Mouse (Mus musculus): ENCODE data around the gene Zfp978. TPM values are rescaled to one million over a fixed set of nuclear protein-coding genes. Genes with fewer than 3 reads are reported as not detected.
"Not testable (repeated sequence)": the region's sequence is repeated elsewhere in the genome, so short reads cannot be mapped to it uniquely, and the experiment has no call there.

Gene Zfp978
- polyA plus RNA-seq, 1 experiment from 2014 or later, result not detected

DNA sequence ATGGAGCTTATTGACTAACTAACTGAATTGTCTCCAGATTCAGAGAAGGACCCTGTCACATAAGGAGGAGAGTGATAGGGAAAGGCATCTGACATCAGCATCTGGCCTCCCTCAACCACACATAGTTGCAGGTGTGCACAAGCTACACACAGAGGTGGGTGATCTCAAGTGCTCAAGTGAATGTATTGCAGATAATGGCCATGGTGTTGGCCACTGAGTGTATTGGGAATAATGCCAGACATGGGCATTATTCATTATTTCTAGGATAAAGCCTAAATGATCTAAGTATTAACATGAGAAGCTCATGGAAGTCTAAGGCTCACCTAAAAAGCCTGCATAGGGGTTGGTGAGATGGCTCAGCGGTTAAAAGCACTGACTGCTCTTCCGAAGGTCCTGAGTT, 10.6 kb upstream of the Zfp978 start:
- DNase-seq (ENCODE audit: low spot score), result peak; percentile 1

DNA sequence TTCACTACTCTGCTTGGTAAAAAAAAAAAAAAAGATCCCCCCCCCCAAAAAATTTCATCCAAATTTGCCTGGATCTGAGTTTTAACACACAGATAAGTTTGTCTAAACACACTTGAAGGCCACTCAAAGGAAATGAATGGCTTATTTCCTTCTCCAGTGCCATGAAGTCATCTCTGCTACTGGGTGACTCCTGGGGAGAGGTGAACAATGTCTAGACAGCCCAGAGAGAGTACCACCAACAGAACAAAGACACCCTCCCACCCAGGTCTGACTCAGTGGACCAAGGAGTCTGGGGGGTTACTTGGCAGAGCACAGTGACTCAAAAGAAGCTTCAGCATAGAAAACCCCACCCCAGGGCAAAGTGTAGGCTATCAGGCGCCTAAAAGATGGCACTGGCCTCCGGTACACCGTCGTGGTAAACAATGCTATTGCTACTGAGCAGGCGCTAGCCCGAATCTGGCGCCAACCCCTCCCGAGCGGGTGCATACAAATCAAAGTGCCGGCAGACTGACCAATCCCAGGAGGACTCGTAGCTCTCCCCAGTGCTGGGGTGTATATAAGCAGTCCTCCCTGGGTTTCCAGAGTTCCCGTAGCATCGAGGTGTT, 9.6 kb upstream of the Zfp978 start:
- peak; percentile 1 for DNase-seq (ENCODE audit: low spot score)

DNA sequence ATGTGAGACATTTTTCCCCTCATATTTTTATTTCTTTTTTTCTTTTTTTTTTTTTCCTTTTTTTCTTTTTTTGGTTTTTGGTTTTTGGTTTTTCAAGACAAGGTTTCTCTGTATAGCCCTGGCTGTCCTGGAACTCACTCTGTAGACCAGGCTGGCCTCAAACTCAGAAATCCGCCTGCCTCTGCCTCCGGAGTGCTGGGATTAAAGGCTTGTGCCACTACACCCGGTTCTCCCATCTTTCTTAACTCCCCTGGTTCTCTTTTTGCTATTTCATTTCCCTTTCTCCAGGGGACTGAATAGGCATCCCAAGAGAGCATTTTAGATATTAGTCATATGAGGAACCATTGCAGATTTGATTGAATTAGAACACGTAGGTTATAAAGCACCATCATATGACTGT, 7.5 kb upstream of the Zfp978 start:
- not testable (repeated sequence) for DNase-seq (ENCODE audit: low spot score)

DNA sequence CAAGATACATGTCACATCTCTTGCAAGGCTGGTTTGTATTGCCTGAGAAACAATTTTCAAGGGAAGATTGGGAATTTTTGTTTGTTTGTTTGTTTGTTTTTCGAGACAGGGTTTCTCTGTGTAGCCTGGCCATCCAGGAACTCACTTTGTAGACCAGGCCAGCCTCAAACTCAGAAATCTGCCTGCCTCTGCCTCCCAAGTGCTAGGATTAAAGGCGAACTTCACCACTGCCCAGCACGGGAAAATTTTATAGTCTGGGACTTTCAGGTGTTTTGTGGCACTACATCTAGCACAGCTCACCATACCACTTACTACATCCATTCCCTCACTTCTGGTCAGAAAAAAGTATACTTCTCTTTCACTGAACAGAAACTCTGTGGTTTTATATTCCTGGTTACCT, 5.1 kb upstream of the Zfp978 start:
- DNase-seq (ENCODE audit: low spot score), result not testable (repeated sequence)

DNA sequence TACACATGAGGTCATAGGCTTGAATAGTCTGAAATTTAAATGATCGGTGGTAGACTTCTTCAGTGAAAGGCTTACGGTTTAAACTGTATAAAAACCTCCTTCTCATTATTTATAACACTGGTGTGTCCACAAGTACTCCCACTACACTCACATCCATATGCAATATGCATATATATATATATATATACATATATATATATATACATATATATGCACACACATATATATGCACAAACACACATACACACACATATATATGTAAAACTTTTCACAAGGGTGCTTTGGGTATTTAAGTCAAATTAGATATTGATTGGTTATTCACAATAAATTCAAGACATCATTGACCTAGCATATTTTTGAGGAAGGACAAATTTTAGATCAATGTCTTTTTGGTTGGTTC, 3.9 kb upstream of the Zfp978 start:
- not testable (repeated sequence) for DNase-seq (ENCODE audit: low spot score)

DNA sequence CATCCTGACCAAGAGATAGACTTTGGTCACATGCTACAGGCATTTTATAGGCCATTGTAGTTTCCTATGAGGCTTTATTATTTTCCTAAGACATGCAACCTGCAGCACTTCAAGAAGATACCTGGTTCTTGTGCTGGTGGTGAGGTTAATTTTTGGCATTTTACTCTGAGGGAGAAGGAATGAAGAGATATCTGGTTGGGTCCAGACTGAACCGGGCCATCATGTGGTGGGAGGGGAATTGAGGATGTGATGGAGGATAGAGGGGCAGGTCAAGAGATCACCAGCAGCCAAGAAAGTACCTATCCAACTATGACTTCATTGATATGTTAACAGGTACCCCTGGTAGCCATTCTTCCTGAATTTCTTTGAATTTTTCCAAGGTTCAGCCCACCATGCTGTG, 769 bp downstream of the Zfp978 start:
- not testable (repeated sequence) for DNase-seq (ENCODE audit: low spot score)

DNA sequence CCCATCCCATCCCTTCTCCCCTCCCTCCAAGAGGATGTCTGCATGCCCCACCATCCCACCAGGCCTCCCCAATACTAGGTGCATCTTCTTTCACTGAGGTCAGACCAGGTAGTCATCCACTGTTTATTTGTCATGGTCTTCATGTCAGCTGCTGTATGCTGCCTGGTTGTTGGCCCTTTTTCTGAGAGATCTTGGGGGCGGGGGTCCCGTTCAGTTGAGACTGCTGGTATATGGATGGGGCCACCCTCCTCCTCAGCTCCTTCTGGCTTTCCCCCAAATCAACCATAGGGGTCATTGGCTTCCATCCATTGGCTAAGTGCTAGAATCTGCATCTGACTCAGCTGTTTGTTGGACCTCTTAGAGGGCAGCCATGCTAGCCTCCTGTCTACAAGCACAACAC, 8.5 kb downstream of the Zfp978 start:
- not testable (repeated sequence) for DNase-seq (ENCODE audit: low spot score)

DNA sequence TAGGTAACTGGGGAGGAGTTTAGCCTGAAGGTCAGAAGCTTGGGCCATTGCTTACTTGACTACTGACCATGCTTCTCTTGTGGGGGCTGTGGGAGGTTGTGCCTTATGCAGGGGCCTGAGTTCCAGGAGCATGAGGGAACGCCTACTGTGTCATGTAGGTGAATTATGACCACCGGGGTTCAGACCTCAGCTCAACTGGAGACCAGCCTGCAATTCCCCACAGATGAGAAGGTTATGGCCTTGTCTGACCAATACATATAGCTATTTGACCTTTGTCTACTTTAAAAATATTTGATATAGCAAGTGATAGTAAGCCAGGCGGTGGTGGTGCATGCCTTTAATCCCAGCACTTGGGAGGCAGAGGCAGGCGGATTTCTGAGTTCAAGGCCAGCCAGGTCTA, 22.1 kb downstream of the Zfp978 start:
- DNase-seq (ENCODE audit: low spot score), result not testable (repeated sequence)

DNA sequence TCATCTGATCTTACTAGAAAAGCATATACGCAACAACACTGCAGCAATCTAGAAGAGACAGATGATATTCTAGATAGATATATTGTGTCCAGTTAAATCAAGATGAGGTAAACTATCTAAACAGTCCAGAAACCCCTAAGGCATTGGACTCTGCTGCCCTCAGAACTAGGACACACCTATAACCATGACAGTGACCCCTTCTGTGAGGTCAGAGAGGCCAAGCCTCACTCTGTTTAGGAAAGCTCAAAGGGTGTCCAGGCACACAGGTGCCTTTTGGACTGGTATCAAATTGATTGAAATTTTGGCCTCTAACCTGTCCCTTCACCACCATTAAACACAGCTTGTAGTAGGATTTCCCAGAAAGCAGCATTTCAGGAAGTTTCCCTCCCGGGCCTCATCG, 36.1 kb downstream of the Zfp978 start:
- peak; percentile 1 for DNase-seq (ENCODE audit: low spot score)

DNA sequence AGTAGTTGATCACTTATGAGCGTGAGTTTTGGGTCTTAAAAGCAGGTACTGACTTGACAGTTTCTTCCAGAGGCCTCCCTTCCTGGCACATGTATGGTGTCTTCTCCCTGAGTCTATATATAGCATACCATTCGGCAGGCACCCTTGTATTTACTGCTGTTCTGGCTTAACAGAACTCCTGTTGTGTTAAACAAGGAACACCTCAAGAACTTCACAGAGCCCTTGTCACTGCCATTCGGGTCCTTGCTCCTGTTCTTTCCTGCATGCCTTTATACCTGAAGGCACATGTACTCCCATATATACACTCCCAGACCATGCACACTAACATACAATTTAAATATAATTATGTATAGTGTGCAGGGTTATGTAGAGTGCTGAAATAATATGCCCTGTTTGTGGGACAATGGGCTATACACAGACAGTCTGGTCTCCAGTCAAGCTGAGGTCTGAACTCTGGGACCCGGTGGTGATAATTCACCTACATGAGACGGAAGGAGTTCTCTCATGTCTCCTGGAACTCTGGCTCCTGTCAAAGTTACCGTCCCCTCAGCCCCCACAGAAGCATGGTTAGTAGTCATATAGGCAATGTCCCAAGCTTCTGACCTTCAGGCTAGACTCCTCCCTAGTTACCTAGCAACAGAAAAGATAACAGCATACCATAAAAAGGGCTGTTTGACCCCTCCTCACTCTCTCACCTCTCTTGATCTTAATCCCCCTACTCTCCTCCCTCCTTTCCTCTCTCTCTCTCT, 37.0 kb downstream of the Zfp978 start:
- DNase-seq (ENCODE audit: low spot score), result peak; percentile 1

DNA sequence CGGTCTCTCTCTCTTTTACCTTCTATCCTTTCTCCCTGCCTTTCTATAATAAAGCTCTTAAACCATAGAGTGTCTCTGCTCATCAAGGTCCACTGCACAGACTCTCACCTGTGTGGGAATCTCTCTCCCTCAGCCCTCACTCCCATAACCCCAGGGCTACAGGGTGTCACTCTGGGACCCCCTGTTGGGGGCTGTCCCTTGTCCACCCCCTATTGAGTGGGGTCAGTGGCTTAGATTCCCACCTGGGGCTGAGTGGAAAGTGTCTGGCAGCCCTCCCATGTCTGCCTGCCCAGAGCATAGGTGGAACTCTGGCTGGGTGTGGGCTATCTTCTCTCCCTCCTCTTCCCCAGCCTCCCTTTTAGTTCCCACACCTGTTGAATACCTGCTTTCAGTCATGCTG, 37.6 kb downstream of the Zfp978 start:
- DNase-seq (ENCODE audit: low spot score), result peak; percentile 1

DNA sequence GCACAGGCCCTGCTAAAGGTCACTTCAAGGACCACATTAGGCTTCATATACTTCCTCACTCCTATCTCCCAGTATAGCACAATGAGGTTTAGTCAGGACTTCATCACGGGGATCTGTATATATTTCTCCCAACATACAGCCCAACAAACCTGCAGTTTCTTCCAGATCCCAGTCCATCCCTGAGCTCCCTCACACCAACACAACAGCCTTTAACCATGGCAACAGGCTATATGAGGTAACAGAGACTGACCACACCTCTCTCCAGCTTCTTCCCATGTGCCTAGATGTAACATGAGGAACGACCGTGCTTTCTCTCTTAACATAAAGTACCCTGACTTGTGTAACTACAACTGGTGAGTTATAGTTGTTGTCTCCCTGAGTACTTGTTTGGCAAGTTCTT, 38.4 kb downstream of the Zfp978 start:
- DNase-seq (ENCODE audit: low spot score), result peak; percentile 1

DNA sequence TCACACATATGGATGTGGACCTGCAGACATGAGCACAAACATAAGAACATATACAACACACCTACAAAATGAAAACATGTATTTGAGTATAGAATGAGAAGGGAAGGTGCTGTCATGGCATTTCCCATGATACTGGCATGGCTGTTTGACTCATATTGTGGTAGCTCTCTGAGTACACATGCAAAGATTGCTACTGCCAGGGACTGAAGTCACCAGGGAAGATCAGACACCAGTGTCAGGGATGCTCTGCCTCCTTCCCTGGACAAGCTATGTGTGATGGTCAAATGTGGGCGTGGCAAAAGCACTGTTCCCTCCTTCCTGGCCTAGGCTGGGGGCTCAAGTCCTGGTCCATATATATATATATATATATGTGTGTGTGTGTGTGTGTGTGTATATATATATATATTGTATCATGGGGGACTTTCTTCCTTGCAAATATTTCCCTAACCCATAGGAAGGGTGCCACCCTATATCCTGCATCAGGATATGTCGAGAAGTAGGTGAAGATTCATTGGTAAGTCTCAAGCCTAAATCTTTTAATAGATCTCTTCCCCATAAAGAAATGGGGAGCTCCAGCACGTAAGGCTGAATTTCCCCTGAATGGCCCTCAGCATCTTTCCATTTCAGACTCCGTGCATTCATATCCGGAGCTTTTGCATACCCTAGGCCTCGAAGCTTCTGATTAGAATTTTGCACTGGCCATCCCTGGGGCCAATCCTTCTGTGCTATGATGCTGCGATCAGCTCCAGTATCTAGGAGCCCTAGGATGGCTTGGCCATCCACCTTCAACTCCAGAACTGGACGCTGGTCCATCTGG, 39.1 kb downstream of the Zfp978 start:
- DNase-seq (ENCODE audit: low spot score), result peak; percentile 1

DNA sequence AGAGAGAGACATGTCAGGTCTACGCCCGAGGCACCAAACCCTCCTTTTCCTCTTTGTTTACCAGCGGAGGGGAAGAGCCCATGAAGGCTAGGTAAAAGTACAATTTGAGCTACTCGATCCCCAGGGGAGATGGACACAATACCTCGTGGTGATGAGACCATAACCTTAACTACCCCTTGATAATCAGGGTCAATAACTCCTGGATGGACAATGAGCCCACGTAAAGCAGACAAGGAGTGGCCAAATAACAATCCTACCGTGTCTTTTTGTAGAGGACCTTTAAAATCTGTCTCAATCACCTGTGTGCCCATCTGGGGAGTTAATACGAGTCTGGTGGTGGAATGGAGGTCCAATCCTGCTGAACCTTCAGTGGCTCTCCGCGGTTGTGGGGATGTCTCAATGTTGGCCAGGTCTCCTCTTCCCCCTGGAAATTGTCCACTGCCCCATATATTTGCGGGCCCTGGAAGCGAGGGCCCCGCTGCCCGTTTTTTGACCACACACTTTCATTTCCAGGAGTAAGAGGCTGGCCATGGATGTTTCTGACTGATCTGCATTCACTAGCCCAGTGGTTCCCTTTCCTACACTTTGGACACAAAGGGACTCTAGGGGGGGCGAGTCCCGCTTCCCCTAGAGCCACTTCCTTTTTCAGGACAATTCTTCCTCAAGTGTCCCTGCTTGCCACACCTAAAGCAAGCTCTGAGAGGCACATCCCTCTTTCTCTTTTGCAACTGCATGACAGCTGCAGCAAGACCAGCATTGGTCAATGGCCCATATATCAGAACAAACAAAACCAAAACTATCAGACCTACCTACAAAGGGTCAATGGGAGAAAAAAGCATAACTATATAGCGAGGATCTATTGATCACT, 40.0 kb downstream of the Zfp978 start:
- DNase-seq (ENCODE audit: low spot score), result peak; percentile 11

DNA sequence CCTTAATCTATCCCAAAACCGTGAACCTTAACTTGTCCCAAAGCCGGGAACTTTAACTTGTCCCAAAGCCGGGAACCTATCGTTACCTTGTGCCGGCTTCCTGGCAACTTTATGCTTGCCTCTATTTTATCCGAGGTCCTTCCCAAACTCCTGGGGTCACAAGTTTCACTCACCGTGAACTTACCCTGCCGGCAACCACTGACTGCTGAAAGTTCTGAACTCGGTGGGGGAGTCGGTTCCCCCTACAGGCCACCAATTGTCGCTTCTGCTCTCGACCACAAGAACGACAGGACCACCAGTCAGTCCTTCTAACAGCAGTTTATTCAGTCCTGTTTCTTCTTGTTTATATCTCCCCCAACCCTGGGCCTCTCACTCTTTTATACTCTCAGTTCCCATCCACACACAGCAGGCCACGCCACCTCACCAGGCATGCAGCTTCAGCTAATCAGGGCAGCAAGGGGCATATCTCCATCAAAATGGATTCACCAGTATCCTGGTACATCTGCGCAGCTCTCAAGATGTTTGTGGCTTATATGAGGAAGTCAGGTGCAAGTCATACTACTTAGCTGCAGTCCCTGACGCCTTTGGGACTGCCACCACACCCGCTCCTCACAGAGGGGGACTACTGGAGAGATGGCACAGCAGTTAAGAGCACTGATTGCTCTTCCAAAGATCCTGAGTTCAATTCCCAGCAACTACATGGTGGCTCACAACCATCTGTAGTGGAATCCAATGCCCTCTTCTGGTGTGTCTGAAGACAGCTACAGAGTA, 40.8 kb downstream of the Zfp978 start:
- peak; percentile 1 for DNase-seq (ENCODE audit: low spot score)

DNA sequence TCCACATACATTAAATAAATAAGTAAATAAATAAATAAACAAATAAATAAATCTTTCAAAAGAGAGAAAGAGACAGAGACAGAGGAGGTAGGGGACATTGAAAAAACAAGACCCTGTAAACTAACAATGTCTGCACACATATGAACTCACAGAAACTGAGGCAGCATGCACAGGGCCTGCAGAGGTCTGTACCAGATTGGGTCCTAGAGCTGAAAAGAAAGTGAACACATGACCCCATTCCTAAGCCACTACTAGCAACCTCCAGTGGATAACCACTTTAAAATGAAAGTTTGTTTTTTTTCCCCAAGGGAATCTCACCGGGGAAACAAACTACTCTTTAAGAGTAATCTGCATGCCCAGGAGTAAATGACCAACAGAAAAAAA, 41.4 kb downstream of the Zfp978 start:
- not testable (repeated sequence) for DNase-seq (ENCODE audit: low spot score)

DNA sequence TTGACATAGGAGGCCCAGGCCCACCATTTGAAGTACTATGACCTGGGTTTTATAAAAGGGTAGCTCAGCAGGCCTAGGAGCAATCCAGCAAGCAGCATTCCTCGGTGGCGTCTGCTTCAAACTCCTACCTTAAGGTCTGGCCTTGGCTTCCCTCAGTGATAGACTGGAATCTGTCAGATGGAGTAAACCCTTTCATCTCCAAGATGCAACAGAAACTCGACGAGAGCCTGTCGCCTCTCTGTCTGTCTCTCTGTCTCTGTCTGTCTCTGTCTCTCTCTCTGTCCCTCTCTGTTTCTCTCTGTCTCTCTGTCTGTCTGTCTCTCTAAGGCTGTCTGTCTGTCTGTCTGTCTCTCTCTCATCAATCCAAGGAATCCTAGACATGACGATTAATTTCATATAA, 42.4 kb downstream of the Zfp978 start:
- DNase-seq (ENCODE audit: low spot score), result peak; percentile 1

DNA sequence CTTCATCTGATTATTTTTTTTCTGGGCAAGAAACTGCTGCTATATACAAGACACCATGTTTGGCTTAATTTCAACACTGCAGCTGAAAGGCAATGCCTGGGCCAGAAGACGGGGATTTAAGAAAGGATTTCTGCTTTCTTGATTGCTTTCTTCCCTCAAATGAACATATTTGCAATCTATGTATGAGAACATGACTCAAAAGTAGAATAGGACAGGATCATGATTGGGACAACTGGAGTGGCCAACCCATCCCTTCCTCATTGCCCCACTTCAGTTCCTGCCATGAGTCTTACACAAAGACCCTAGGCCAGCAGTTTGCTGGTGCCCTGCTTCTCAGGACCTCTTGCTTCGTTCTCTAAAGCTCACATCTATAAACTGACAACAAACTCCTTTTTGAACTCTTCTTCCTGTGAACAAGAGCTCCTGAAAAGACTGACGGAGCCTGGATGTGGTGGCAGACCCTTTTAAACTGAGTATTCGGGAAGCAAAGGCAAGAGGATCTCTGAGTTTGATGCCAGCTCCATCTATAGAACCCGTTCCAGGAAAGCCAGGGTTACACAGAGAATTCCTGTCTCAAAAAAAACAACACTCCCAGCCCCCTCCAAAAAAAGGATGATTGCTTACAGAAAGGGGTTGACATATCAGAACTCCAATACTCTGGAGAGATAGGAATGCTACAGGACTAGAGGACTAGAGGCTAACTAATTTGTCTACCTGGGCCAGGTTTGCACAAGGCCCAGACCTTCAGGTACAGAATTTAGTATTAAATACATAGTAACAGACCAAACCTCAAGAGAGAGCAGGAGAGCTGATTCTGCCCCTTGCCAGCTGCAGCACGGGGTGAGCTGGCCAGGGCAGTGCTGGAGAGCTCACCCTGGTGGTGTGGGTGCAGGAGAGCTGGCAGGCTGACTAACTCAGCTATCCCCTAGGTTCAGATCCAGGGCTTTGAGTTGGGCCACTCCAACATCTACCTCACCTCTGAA, 43.1 kb downstream of the Zfp978 start:
- peak; percentile 13 for DNase-seq (ENCODE audit: low spot score)

DNA sequence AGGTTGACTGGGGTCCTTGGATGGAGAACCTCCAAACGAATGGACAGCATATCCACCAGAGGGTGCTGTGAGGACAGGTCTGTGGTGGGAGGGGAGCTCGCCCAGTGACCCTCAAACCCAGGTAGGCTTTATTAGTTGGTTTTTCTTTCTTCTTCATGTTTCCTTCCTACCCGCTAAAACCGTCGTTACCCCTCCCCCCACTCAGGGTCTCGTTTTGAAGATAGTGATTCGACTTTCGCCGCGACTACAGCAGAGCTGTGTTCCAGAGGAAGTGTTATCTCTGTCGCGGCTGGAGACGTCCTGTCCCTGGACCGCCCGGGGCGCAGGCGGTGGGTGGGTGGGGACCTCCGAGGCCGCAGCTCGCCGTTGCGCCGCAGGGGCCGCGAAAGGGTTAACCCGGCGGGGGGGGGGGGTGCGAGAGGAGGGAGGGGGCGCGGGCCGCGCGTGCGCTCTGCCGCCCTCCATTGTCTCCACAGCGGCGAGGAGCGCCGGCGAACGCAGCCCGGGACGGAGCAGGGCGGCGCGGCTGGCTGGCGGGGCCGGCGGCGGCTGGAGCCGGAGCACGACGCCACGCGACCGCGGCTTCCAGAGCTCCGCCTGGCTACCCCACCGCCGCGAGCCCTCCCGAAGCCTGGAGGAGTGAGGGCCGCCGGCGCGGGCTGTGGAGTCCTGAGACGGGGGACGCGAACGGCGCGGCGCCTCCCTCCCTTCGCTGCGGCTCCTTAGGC, 45.8 kb downstream of the Zfp978 start:
- peak; percentile 14 for DNase-seq (ENCODE audit: low spot score)

Measured in thymus, postnatal 0 days (tissue).